Mouse (Mus musculus): Measurements from ENCODE around the gene Rdh19.
A peak's percentile ranks its signal among the peaks of the same experiment; 100 is the strongest.
"Not testable (repeated sequence)": the region's sequence is repeated elsewhere in the genome, so short reads cannot be mapped to it uniquely, and the experiment has no call there.

Gene Rdh19

DNA sequence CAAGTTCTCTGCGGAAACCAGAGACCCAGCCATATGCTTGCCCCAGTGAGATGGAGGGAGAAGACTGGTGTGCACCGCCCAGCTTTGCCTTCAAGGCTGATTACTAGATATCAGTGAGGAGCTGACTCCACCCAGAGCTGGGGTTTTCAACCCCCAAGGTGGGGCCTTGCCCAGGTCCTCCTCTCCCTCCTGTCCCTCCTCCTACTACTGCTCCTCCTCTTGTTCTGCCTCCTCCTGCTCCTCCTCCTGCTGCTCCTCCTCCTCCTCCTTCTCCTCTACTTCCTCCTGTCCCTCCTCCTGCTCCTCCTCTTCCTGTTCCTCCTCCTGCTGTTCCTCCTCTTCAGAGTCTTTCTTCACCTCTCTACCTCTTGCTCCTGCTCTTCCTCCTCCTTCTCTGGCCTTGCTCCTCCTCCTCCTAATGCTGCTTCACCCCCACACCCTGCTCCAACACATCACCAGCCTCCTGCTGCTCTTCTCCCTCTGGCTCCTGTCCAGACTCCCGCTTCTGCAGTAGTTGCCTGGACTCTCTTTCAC, 29.5 kb downstream of the Rdh19 start:
- DNase-seq (ENCODE audit: low spot score), result peak; percentile 59

DNA sequence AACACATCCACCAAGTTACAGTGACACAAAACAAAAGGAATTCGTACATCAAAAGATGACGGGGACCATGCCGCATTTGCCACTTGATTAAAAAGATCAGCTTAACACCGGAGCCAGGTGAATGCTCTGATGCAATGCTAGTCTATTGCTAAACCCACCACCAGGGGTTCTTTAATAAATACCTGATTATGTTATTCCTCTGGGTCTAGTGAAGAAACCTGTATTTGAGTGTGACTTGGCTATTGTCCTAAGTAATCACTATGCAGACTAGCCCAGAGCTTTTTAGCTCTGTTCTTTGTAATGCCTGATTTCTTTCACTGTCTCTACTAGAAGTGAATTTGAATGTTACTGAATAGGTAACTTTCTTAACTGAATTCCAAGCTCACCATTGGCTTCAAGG, 31.3 kb downstream of the Rdh19 start:
- DNase-seq (ENCODE audit: low spot score), result no peak

- DNase-seq (ENCODE audit: low spot score), result no peak
Observed at GRCm38 (mm10) chr10:127886551-127886950, 36.8 kb downstream of the Rdh19 start.

- DNase-seq (ENCODE audit: low spot score), result no peak
Observed at GRCm38 (mm10) chr10:127886971-127887370, 37.2 kb downstream of the Rdh19 start.

DNA sequence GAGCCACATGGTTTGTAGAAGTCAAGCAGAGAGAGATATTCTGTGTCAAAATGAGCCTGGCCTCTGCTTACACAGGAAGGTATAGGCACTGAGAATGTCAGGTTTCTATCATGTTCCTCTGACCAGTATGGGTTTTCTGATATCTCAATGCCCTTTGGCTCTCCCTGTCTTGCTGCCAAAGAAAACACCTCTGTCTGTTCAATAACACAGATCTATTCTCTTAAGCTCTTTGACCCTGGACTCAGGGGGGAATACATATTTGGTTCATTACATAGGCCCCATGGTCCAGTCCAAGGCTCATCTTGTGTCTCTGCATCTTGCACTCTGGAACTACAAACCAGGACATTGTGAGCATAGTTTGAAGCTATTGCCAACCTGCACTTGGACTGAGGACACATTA, 38.9 kb downstream of the Rdh19 start, which contains the start of gene Rdh7:
Gene Rdh7 (minus strand): TSS at position 213 of the 400 bp plus-strand sequence.
- DNase-seq (ENCODE audit: low spot score), result no peak

- DNase-seq (ENCODE audit: low spot score), result no peak
Observed at GRCm38 (mm10) chr10:127891481-127891880, 41.8 kb downstream of the Rdh19 start.

- DNase-seq (ENCODE audit: low spot score), result not testable (repeated sequence)
Observed at GRCm38 (mm10) chr10:127893163-127894022, 43.7 kb downstream of the Rdh19 start.

DNA sequence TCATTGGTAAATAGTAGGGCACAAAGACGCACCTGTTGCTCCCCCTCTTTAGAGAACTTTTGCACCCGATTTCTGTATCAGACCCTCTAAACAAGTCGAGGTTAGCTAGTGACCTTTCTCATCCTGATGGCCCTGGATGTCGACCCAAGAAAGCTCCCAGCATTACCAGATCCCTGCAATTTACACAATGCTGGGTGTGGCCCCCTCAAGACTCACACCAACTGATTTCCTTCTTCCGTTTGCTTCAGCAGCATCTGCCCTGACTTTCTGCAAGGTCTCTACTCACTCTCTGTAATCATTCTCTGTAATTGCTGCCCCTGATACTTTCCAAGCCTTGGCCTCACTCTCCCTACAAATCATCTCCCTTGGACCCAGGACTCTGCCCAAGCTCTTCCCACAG, 47.0 kb downstream of the Rdh19 start:
- no peak for DNase-seq (ENCODE audit: low spot score)

DNA sequence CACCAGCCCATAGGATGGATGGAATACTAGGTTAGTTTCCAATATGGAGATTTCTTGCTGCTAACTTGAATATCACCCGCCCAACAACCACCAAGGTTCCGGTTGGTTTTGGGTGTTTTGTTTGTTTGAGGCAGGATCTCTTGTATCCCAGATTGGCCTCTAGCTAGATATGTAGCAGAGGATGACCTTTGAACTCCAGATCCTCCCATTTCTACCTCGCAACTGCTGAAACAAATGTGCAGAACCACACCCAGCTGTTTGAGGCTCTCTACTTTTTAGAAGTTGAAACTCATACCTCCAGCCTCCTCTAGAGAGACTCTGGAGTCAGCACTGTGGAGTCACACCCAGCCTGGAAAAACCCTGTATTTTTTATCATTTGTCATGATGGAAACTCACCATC, 47.8 kb downstream of the Rdh19 start:
- no peak for DNase-seq (ENCODE audit: low spot score)

- DNase-seq (ENCODE audit: low spot score), result no peak
Observed at GRCm38 (mm10) chr10:127898218-127898617, 48.5 kb downstream of the Rdh19 start, which contains the start of gene Sdr9c7. Gene Sdr9c7, plus strand, starts transcription at chr10:127898518.

DNA sequence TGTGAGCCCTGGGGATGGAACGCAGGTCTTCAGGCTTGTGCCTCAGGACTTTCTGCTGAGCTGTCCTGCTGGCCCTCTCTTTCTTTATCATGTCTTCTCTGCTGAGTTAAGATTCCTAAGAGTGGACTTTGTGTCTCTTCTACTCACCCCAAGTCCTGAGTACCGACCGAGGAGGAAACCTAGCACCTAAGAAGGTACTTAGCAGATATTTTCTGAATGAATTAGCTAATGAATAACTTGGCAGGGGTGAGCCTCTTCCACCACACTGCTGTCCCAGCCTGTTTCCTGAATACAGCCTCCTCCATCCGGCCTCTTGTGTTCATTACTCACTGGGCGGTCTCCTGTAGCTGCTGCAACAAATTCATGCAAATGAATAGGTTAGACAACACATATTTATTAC, 50.1 kb downstream of the Rdh19 start:
- DNase-seq (ENCODE audit: low spot score), result no peak

GRCm38 (mm10) chr10:127901751-127902150, 52.0 kb downstream of the Rdh19 start:
- no peak for DNase-seq (ENCODE audit: low spot score)

GRCm38 (mm10) chr10:127903116-127903515, 53.4 kb downstream of the Rdh19 start:
- peak; percentile 16 for DNase-seq (ENCODE audit: low spot score)

GRCm38 (mm10) chr10:127904718-127905446, 55.2 kb downstream of the Rdh19 start:
- peak; percentile 20 for DNase-seq (ENCODE audit: low spot score)

DNA sequence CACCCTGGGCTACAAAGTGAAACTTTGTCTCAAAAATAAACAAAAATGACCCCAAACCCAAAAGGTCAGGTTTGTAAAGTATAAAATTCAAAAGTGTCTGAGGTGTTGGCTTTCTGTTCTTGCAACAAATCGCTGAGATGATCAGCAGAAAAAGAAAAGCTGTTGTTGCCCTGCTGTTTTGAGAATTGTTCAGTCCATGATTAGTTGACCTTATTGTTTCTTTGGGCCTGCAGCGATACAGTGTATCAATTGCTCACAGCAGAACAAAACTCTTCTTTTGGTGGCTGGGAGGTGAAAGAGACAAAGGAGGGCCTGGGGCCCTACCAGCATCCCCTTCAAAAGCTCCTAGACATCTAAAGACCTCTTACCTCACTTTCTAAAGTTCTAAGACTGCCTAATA, 56.4 kb downstream of the Rdh19 start:
- no peak for DNase-seq (ENCODE audit: low spot score)

DNA sequence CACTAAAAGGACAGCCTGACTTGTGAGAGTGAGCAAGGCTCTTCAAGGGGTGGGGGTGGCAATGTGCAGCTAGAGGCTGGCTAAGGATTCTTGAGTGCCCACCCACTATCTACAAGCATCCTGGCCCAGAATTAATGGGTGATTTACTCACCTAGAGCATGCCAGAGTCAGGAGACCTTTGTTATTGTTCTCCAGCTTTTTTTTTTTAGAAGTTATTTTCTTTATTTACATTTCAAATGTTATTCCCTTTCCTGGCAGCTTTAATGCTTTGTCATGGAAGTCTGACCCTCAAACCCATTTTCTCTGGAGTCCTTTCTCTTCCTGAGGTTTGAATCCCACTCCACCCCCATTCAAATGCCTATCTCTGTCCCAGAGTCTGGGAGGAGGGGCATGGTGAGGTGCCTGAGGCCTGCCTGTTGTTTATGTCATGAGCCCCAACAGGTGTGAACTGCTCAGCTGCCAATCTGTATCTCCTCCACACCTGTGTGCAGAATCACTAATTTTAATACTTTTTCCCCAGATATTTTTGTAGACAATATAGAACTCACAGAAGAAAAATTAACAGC, 57.7 kb downstream of the Rdh19 start:
- DNase-seq (ENCODE audit: low spot score), result no peak
